In the genomic region with DNA sequence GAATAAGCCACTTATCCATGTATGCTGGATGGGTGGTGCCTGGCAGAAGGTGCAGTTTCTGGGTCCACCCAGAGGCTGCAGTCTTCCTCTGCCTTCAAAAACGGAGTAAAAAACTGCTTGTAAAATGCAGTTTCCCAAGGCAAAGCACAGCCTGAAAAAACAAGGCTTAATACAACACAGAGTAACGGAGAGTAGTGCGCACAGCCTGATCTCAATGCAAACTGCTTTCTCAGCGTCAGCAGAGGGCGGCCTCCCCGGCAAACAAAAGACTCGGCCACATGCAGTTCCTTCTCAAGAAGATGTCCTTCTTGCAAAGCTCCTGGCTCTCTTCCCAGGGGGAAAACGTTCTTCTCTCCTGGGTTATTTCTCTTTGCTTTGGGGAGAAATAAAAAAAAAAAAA, we compare ENCODE assay signal across 8 mouse cellular contexts.
DNase-seq lines count a peak whose midpoint lies in the region; ATAC-seq and TF ChIP-seq lines count a peak whose summit lies in the region.

No protein-coding gene starts in this region.

- intact Hi-C loops in gastrocnemius, adult 2 months (cut with DNase I) = no loop called here
- intact Hi-C loops in gastrocnemius, postnatal 36 days (cut with DNase I) = no loop called here

- no peaks in the 10 kb centered on the region for H3K9me3 ChIP-seq in intestine, embryonic 15.5 days
- H3K9me3 ChIP-seq in lung, postnatal 0 days (ENCODE audit: low read length) = no peaks in the 10 kb centered on the region

- WGBS in intestine, embryonic 15.5 days = 11% methylated on average over 8 of the region's 8 CpGs
- 15% methylated on average over 8 of the region's 8 CpGs for WGBS in lung, postnatal 0 days

- no peak overlapping the region for H3K4me2 ChIP-seq in intestine, embryonic 15.5 days (replicated peaks)
- H3K4me2 ChIP-seq in lung, postnatal 0 days (replicated peaks; ENCODE audit: low read depth, low read length) = peak overlapping the region; percentile 49

- no peak overlapping the region for H3K9ac ChIP-seq in intestine, embryonic 15.5 days
- no peak overlapping the region for H3K9ac ChIP-seq in lung, postnatal 0 days (replicated peaks; ENCODE audit: low read depth)

- no peak overlapping the region for H3K27ac ChIP-seq in gastrocnemius, adult 2 months
- no peak overlapping the region for H3K27ac ChIP-seq in intestine, embryonic 15.5 days
- H3K27ac ChIP-seq in lung, postnatal 0 days (ENCODE audit: low read length) = no peak overlapping the region

- no peaks in the 10 kb centered on the region for H3K36me3 ChIP-seq in intestine, embryonic 15.5 days
- H3K36me3 ChIP-seq in lung, postnatal 0 days (ENCODE audit: insufficient read depth, low read length) = no peaks in the 10 kb centered on the region

- H3K4me3 ChIP-seq in gastrocnemius, adult 2 months = peak overlapping the region; percentile 46
- H3K4me3 ChIP-seq in intestine, embryonic 15.5 days (replicated peaks) = no peak overlapping the region
- peak overlapping the region; percentile 19; the same call in 1 of the 2 replicates for H3K4me3 ChIP-seq in lung, postnatal 0 days (ENCODE audit: low read depth, low read length)

- 0 out of 2 replicates have a peak, but pooled peaks have one; percentile 45 for ATAC-seq in intestine, embryonic 15.5 days
- no peak for ATAC-seq in lung, postnatal 0 days

- DNase-seq in gastrocnemius, adult 2 months = peak; percentile 54
- DNase-seq in gastrocnemius, postnatal 36 days = no peak
- DNase-seq in cerebellum, adult 8-10 months = peak; percentile 71
- DNase-seq in gastrocnemius, postnatal 4 days (ENCODE audit: low spot score in 2 of 2) = peak; percentile 35 to 60
- peak; percentile 58 for DNase-seq in lung, postnatal 0 days (ENCODE audit: low spot score)
- peak; percentile 67 to 76 for DNase-seq in right cerebral cortex, postnatal 36 days (ENCODE audit: low spot score in 2 of 2)
- DNase-seq in thymus, postnatal 10 days (ENCODE audit: low spot score in 2 of 2) = no peak

- H3K4me1 ChIP-seq in intestine, embryonic 15.5 days (replicated peaks) = 0 out of 2 replicates have a peak, but pooled peaks cover 4% of the 10 kb centered on the region
- no peaks in the 10 kb centered on the region for H3K4me1 ChIP-seq in lung, postnatal 0 days (ENCODE audit: insufficient read depth, low read depth, low read length)

- peak; percentile 36; the same call in 1 of the 2 replicates for TF ChIP-seq CTCF in gastrocnemius, adult 2 months (IDR thresholded peaks at IDR 0.05)
- TF ChIP-seq CTCF in lung, postnatal 0 days (IDR thresholded peaks at IDR 0.05) = peak; percentile 59

- TF ChIP-seq EP300 in lung, postnatal 0 days (IDR thresholded peaks at IDR 0.05) = no peak

- no peaks in the 10 kb centered on the region for H3K27me3 ChIP-seq in intestine, embryonic 15.5 days (replicated peaks)
- H3K27me3 ChIP-seq in lung, postnatal 0 days (replicated peaks; ENCODE audit: insufficient read depth, low read length) = no peaks in the 10 kb centered on the region

Comparison
In these comparisons a context has a peak if more than half of its experiments do, and no peak if none do; other contexts are left out.
1. DNase-seq: peak in gastrocnemius, adult 2 months (single experiment), cerebellum, adult 8-10 months (single experiment), gastrocnemius, postnatal 4 days (2 of 2), lung, postnatal 0 days (single experiment) and right cerebral cortex, postnatal 36 days (2 of 2); none in gastrocnemius, postnatal 36 days (0 of 2) and thymus, postnatal 10 days (0 of 2).